In the genomic region with DNA sequence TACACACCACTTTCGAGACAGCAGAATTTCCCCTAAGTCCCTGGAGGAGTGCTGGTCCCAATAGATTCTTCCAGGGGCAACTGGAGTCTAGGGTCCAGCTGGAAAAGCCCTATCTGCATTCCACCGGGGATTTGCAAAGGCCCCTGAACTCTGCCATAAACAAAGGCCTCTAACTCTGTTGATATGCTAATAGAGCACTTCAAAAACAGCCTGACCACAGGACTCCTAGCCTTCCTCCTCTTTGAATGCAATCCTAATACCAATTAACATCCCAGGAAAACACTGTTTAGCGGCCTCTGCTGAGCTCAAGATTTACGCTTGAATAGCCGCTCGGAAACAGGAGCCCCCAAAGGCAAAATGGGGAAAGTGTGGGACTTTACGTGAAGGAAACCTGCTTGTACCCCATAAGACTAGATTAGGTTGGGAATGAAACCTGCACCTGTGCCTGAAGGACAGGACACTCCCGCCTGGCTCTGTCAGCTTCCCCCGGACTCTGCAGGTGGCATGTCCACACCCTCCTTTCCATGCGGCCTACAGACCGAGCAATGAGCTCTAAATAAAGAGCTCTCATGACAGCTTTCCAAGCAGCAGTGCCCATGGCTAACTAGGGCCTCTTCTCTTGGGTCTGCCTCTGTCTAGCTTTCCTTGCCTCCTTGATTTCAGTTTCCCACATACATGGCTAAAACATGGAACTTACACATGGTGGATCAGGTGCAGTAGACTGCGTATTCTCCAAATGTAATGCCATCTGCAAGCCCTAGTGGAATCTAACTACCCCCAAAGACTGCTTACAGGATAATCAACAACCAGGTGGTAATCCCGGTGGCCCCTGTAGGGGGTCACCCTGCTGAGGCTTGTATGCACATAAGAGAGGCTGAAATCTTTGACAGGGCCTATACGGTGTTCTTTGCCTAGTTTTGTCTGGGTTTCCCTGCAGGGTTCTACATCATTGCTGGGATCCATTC, we compare ENCODE assay signal across 12 mouse cellular contexts. TPM values are rescaled to one million over a fixed set of nuclear protein-coding genes. Genes with fewer than 3 reads are reported as not detected.
A peak's percentile ranks its signal among the peaks of the same experiment; 100 is the strongest.
DNase-seq lines count a peak whose midpoint lies in the region; ATAC-seq and TF ChIP-seq lines count a peak whose summit lies in the region.
"Had no signal": no experiment of that assay in that cellular context is flagged by ENCODE, and none has a peak within 500 bp of the region (broad histone marks: within the 10 kb centered on the region; RNA-seq: fewer than 3 reads in every experiment).

No protein-coding gene starts in this region.

- no peak for ATAC-seq in heart, embryonic 13.5 days (ENCODE audit: extremely low read depth, insufficient number of reproducible peaks, low FRiP score, low TSS enrichment)
- ATAC-seq in hindbrain, embryonic 11.5 days (ENCODE audit: low FRiP score), result peak; percentile 75
- no peak for ATAC-seq in midbrain, postnatal 0 days (ENCODE audit: low FRiP score)

- TF ChIP-seq CTCF in midbrain, postnatal 0 days (IDR thresholded peaks at IDR 0.05), result no peak

- H3K36me3 ChIP-seq in heart, embryonic 13.5 days, result no peaks in the 10 kb centered on the region
- no peaks in the 10 kb centered on the region for H3K36me3 ChIP-seq in hindbrain, embryonic 11.5 days (ENCODE audit: control insufficient read depth, insufficient read depth, low read length)
- no peaks in the 10 kb centered on the region for H3K36me3 ChIP-seq in midbrain, postnatal 0 days (ENCODE audit: insufficient read depth, low read length)
- H3K36me3 ChIP-seq: liver, embryonic 15.5 days had no signal

- H3K9me3 ChIP-seq in heart, embryonic 13.5 days, result no peaks in the 10 kb centered on the region
- no peaks in the 10 kb centered on the region for H3K9me3 ChIP-seq in hindbrain, embryonic 11.5 days (ENCODE audit: control insufficient read depth, low read length)
- H3K9me3 ChIP-seq in midbrain, postnatal 0 days (ENCODE audit: low read length), result no peaks in the 10 kb centered on the region
- H3K9me3 ChIP-seq: liver, embryonic 15.5 days had no signal

- H3K27me3 ChIP-seq in heart, embryonic 13.5 days (replicated peaks), result no peaks in the 10 kb centered on the region
- H3K27me3 ChIP-seq in hindbrain, embryonic 11.5 days (ENCODE audit: control insufficient read depth, insufficient read depth, low read length), result no peaks in the 10 kb centered on the region
- H3K27me3 ChIP-seq in midbrain, postnatal 0 days (ENCODE audit: insufficient read depth, low read length), result no peaks in the 10 kb centered on the region
- H3K27me3 ChIP-seq: liver, embryonic 15.5 days had no signal

- 46% methylated on average over 14 of the region's 14 CpGs for WGBS in heart, embryonic 13.5 days
- WGBS in hindbrain, embryonic 11.5 days, result 11% methylated on average over 14 of the region's 14 CpGs
- 26% methylated on average over 14 of the region's 14 CpGs for WGBS in midbrain, postnatal 0 days

- no peak overlapping the region for H3K27ac ChIP-seq in heart, embryonic 13.5 days (replicated peaks)
- H3K27ac ChIP-seq in hindbrain, embryonic 11.5 days (ENCODE audit: low read depth, low read length), result peak overlapping the region; percentile 70
- H3K27ac ChIP-seq in midbrain, postnatal 0 days (ENCODE audit: low read depth, low read length), result no peak overlapping the region
- H3K27ac ChIP-seq: left cerebral cortex, adult 2 months; liver, embryonic 15.5 days had no signal

- DNase-seq in heart, adult 8-10 months (ENCODE audit: low spot score), result no peak
- DNase-seq in embryo, embryonic 10 days (ENCODE audit: low spot score), result peak; percentile 52
- DNase-seq in hindbrain, embryonic 11.5 days (ENCODE audit: low spot score), result peak; percentile 34
- DNase-seq in midbrain, postnatal 0 days (ENCODE audit: low spot score), result peak; percentile 3
- DNase-seq in adrenal gland, adult (ENCODE audit: inconsistent age in 2 of 2, low spot score in 1 of 2), result no peak
- no peak for DNase-seq in adipocyte (ENCODE audit: low spot score)
- no peak for DNase-seq in frontal cortex, postnatal 10 days (ENCODE audit: low spot score in 2 of 2)
- DNase-seq: gastrocnemius, postnatal 14 days; right cerebral cortex, postnatal 14 days had no signal

- H3K9ac ChIP-seq in heart, embryonic 13.5 days, result no peak overlapping the region
- H3K9ac ChIP-seq in hindbrain, embryonic 11.5 days (ENCODE audit: low read depth, low read length), result no peak overlapping the region
- H3K9ac ChIP-seq in midbrain, postnatal 0 days (replicated peaks; ENCODE audit: low read length, poor library complexity, severe bottlenecking), result no peak overlapping the region
- H3K9ac ChIP-seq: liver, embryonic 15.5 days had no signal

- H3K4me3 ChIP-seq in heart, embryonic 13.5 days, result no peak overlapping the region
- H3K4me3 ChIP-seq in hindbrain, embryonic 11.5 days (ENCODE audit: low read depth, low read length), result no peak overlapping the region
- no peak overlapping the region for H3K4me3 ChIP-seq in midbrain, postnatal 0 days (ENCODE audit: low read depth, low read length)
- H3K4me3 ChIP-seq: left cerebral cortex, adult 2 months; liver, embryonic 15.5 days had no signal

- H3K4me1 ChIP-seq in heart, embryonic 13.5 days, result peaks cover 22% of the 10 kb centered on the region
- H3K4me1 ChIP-seq in hindbrain, embryonic 11.5 days (replicated peaks; ENCODE audit: control insufficient read depth, insufficient read depth, low read length), result peaks cover 6% of the 10 kb centered on the region
- 0 out of 2 replicates have a peak, but pooled peaks cover 3% of the 10 kb centered on the region for H3K4me1 ChIP-seq in midbrain, postnatal 0 days (ENCODE audit: insufficient read depth, low read length)
- H3K4me1 ChIP-seq: liver, embryonic 15.5 days had no signal

- peak overlapping the region; percentile 32 for H3K4me2 ChIP-seq in heart, embryonic 13.5 days
- peak overlapping the region; percentile 28 for H3K4me2 ChIP-seq in hindbrain, embryonic 11.5 days (replicated peaks; ENCODE audit: low read depth, low read length)
- H3K4me2 ChIP-seq in midbrain, postnatal 0 days (ENCODE audit: low read depth, low read length, poor library complexity, severe bottlenecking), result no peak overlapping the region
- H3K4me2 ChIP-seq: liver, embryonic 15.5 days had no signal

RNA-seq across cellular contexts. Expression of a gene that starts 32.9 kb away (rescaled TPM):
- 6.6 and 7.6 TPM in 2 replicates for polyA plus RNA-seq in heart, embryonic 13.5 days (2015; fragmentation: Nextera tagmentation; extraction: Ambion mirVana)
- 1 to 10 TPM; 3.5 to 6.6 (median 4.9) TPM for total RNA-seq in heart, adult 8-10 months (2022)
- polyA plus RNA-seq in hindbrain, embryonic 11.5 days (2014; fragmentation: Nextera tagmentation; extraction: Ambion mirVana), result 10.4 and 10.9 TPM in 2 replicates
- total RNA-seq in midbrain, postnatal 0 days (2014; rRNA removed), result 101 and 115 TPM in 2 replicates
- 44.4 and 47.4 TPM in 2 replicates for polyA plus RNA-seq in midbrain, postnatal 0 days (2015; fragmentation: Nextera tagmentation; extraction: Ambion mirVana)

Comparison
In these comparisons a context has a peak if more than half of its experiments do, and no peak if none do; other contexts are left out.
1. DNase-seq: peak in embryo, embryonic 10 days (single experiment), hindbrain, embryonic 11.5 days (single experiment) and midbrain, postnatal 0 days (single experiment); none in heart, adult 8-10 months (single experiment), adrenal gland, adult (0 of 2), adipocyte (single experiment) and frontal cortex, postnatal 10 days (0 of 2).